Mouse (Mus musculus): ENCODE measurements at regions not wholly inside any gene's neighbourhood (a gene's known extent, or its start where the extent isn't known, plus 50 kb on each side); places are given as distances from the start of the nearest gene placed in this dataset.

GRCm38 (mm10) chr1:186383006-186383405 is 265.9 kb upstream of the Lyplal1 start:
- Histone ChIP-seq H3K36me3 (replicated peaks) (no peaks in the 10 kb centered on the region), H3K4me1 (peaks cover 3% of the 10 kb centered on the region; the same call in 1 of the 2 replicates), H3K4me3 (no peak overlapping the region), H3K9me3 (no peaks in the 10 kb centered on the region), H3K27ac (no peak overlapping the region), H3K27me3 (ENCODE audit: poor library complexity, severe bottlenecking) (no peaks in the 10 kb centered on the region)
- WGBS: 88% methylated on average over 3 of the region's 3 CpGs
- no peak for DNase-seq (ENCODE audit: extremely low spot score, low spot score)

- Histone ChIP-seq H3K4me1 (no peaks in the 10 kb centered on the region), H3K36me3 (replicated peaks) (no peaks in the 10 kb centered on the region), H3K9me3 (no peaks in the 10 kb centered on the region), H3K27ac (no peak overlapping the region), H3K4me3 (no peak overlapping the region), H3K27me3 (ENCODE audit: poor library complexity, severe bottlenecking) (no peaks in the 10 kb centered on the region)
- no peak for DNase-seq (ENCODE audit: extremely low spot score, low spot score)
- 87% methylated on average over 10 of the region's 10 CpGs for WGBS
These were observed 263.1 kb upstream of the Lyplal1 start for GRCm38 (mm10) chr1:186379938-186380847.

DNA sequence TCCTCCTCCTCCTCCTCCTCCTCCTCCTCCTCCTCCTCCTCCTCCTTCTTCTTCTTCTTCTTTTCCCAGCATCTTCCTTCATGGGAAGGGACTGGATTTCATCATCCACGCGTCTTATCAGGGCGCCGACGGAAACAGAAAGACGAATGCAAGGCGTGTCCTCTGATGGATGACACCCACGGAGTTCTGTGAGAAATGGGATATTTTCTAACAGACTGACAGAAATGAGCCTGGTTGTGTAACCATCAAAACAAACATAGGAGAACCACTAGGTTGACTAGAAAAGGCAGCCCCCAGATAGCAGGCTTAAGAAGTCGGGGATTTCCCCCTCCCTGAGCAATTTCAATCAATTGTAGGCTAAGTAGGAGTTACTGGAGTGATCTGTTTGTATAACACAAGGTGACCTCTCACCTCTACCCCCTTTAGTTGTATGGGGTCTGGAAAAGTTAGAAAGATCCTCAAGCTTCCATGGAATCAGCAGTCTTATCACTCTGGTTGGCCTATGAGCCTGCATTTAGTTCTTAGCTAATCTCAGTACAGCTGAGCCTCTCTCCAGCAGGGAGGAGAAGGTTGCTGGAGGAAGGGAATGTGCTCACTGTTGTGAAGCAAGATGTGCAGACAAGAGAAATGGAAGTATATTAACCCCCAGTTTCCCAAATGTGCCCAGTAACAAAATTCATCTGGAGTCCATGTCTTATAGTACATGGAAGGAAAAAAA is 260.0 kb upstream of the Lyplal1 start:
- Histone ChIP-seq H3K27me3 (ENCODE audit: poor library complexity, severe bottlenecking) (no peaks in the 10 kb centered on the region), H3K36me3 (replicated peaks) (no peaks in the 10 kb centered on the region), H3K4me1 (peaks cover 6% of the 10 kb centered on the region), H3K9me3 (no peaks in the 10 kb centered on the region), H3K4me3 (no peak overlapping the region), H3K27ac (no peak overlapping the region)
- 96% methylated on average over 9 of the region's 9 CpGs for WGBS
- no peak for DNase-seq (ENCODE audit: extremely low spot score, low spot score)

DNA sequence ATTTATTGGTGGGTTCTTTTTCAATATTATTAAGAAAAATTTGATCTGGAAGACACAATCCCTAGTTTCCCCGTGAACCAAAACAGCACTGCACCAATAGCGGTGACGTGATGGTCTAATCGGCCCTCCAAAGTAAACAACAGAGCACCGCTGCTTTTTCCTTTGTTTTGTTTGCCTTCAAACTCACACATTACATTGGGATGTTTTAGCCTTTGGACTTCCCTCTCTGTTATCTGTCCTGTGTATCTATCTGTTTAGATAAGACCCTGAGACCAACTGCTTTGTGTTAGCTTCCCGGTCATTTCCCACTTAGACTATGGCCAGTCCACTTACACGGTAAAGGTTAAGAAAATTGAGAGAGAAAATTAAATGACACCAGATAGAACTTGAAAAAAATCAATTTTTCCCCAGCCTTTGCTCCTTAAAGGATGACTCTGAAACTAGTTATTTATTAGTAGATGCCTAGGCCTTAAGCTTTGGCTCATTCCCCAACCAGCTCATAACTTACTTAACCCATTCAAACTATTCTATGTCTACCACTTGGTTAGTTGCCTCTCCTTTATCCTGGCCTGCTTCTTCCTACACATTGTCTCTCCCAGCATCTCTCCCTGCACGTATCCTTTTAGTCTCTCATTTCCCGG is 257.0 kb upstream of the Lyplal1 start:
- 84% methylated on average over 9 of the region's 9 CpGs for WGBS
- DNase-seq (ENCODE audit: extremely low spot score, low spot score): no peak
- Histone ChIP-seq H3K27me3 (ENCODE audit: poor library complexity, severe bottlenecking) (no peaks in the 10 kb centered on the region), H3K4me3 (no peak overlapping the region), H3K4me1 (peaks cover 6% of the 10 kb centered on the region), H3K36me3 (replicated peaks) (no peaks in the 10 kb centered on the region), H3K9me3 (no peaks in the 10 kb centered on the region), H3K27ac (no peak overlapping the region)

DNA sequence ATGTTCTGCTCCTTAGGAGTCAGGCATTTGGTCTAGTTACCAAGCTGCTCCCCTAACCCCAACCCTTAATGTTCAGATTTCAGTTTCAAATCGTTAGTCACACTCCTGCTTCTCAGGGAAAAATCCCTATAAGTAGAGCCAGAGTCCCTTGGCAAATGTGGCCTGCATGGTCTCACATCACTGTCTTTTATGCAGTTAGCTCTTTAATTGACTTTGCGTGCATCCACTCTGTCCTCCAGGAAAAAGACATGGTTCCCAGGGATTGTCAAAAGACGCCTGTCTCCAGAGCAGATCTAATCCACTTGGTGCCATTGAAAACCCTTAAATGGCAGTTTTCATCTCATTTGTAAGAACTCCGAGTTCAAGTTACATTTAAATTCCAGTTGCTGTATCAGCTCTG is 256.3 kb upstream of the Lyplal1 start:
- no peak for DNase-seq (ENCODE audit: extremely low spot score, low spot score)
- 47% methylated on average over 4 of the region's 4 CpGs for WGBS
- H3K36me3 ChIP-seq (replicated peaks): no peaks in the 10 kb centered on the region
- no peaks in the 10 kb centered on the region for H3K9me3 ChIP-seq
- no peak overlapping the region for H3K27ac ChIP-seq
- H3K4me1 ChIP-seq: peaks cover 6% of the 10 kb centered on the region
- H3K27me3 ChIP-seq (ENCODE audit: poor library complexity, severe bottlenecking): no peaks in the 10 kb centered on the region
- H3K4me3 ChIP-seq: no peak overlapping the region

- WGBS: 89% methylated on average over 2 of the region's 2 CpGs
- Histone ChIP-seq H3K4me1 (peaks cover 6% of the 10 kb centered on the region), H3K27me3 (ENCODE audit: poor library complexity, severe bottlenecking) (no peaks in the 10 kb centered on the region), H3K9me3 (no peaks in the 10 kb centered on the region), H3K4me3 (no peak overlapping the region), H3K27ac (no peak overlapping the region), H3K36me3 (replicated peaks) (no peaks in the 10 kb centered on the region)
- DNase-seq (ENCODE audit: extremely low spot score, low spot score): no peak
These were observed 255.8 kb upstream of the Lyplal1 start for GRCm38 (mm10) chr1:186372770-186373353.

DNA sequence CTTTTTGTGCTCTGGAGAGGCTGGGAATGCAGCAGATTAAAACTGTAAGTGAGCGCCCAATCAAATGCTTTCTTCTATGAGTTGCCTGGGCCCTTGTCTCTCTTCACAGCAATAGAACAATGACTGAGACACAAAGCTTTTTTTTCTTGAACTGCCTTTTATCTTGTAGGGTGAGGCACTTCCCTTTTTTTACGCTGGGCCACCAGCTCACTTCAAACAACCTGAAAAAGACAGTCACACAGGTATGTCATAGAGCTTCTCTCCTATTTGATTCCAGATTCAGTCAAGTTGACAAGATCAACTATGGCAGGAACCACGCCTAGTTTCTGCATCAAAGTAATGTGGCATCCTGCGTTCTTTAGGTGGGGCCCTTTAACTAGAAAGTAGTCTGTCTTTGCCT is 246.2 kb upstream of the Lyplal1 start:
- no peak overlapping the region for H3K4me3 ChIP-seq
- DNase-seq (ENCODE audit: extremely low spot score, low spot score): no peak
- H3K27me3 ChIP-seq (ENCODE audit: poor library complexity, severe bottlenecking): no peaks in the 10 kb centered on the region
- WGBS: 85% methylated on average over 4 of the region's 4 CpGs
- no peaks in the 10 kb centered on the region for H3K9me3 ChIP-seq
- H3K36me3 ChIP-seq (replicated peaks): no peaks in the 10 kb centered on the region
- no peak overlapping the region for H3K27ac ChIP-seq
- H3K4me1 ChIP-seq: no peaks in the 10 kb centered on the region

DNA sequence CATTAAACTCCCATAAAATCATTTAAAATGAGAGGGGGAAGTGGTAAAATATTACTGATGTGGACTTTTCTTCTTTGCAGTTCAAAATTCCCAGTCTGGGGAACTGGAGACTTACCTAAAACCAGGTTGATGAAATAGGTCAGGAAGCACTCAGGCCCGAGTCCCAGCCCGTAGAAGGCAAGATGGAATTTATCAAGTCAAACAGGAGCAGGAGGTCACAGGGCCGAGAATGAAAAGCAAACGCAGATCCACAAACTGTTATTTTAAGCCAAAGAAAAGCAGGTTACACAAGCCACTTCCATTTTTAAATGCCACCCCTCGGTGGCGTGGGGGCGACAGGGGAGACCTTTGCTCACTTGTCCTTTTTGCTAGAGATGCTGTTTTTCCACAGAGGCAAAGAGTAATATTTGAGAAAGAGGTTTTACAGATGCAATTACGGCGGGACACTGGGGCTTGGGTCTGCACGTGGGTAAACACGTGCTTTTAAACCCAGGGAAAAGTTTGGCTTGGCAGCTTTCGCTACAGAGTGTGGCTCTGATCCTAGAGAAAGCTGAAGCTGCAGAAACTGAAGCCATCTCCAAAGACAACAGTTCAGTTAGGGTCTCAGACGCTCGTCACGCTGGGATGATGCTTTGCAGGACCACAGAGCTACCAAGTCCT is 241.0 kb upstream of the Lyplal1 start:
- 0 out of 2 replicates have a peak overlapping the region, but pooled peaks have one; percentile 20 for H3K27ac ChIP-seq
- no peaks in the 10 kb centered on the region for H3K36me3 ChIP-seq (replicated peaks)
- H3K4me3 ChIP-seq: no peak overlapping the region
- no peaks in the 10 kb centered on the region for H3K27me3 ChIP-seq (ENCODE audit: poor library complexity, severe bottlenecking)
- H3K4me1 ChIP-seq: no peaks in the 10 kb centered on the region
- no peaks in the 10 kb centered on the region for H3K9me3 ChIP-seq
- no peak for DNase-seq (ENCODE audit: extremely low spot score, low spot score)
- 62% methylated on average over 15 of the region's 15 CpGs for WGBS

DNA sequence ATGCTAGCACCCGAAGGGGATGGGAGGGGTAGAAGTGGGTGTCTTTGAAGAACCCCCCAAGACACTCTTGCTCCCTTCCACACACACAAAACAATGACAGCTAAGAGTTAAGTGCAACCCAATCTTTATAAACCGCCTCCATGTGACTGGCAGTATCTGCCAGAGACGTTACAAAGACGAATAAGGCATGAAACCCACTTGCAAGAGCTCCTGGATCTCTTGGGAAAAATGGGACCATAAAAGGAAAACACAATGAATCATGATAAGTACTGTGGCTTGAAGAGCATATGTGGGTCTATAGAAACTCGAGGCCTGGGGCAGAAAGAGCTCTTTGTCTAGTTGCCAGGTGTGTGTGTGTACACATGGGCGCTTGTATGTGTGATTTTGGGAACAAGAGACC is 237.6 kb upstream of the Lyplal1 start:
- no peak overlapping the region for H3K4me3 ChIP-seq
- no peaks in the 10 kb centered on the region for H3K9me3 ChIP-seq
- DNase-seq (ENCODE audit: extremely low spot score, low spot score): no peak
- 79% methylated on average over 6 of the region's 6 CpGs for WGBS
- no peaks in the 10 kb centered on the region for H3K4me1 ChIP-seq
- no peaks in the 10 kb centered on the region for H3K27me3 ChIP-seq (ENCODE audit: poor library complexity, severe bottlenecking)
- no peak overlapping the region for H3K27ac ChIP-seq
- H3K36me3 ChIP-seq (replicated peaks): no peaks in the 10 kb centered on the region

GRCm38 (mm10) chr1:186354072-186354471 is 237.0 kb upstream of the Lyplal1 start:
- Histone ChIP-seq H3K27me3 (ENCODE audit: poor library complexity, severe bottlenecking) (no peaks in the 10 kb centered on the region), H3K9me3 (no peaks in the 10 kb centered on the region), H3K36me3 (replicated peaks) (no peaks in the 10 kb centered on the region), H3K4me1 (no peaks in the 10 kb centered on the region), H3K27ac (no peak overlapping the region), H3K4me3 (no peak overlapping the region)
- DNase-seq (ENCODE audit: extremely low spot score, low spot score): no peak

DNA sequence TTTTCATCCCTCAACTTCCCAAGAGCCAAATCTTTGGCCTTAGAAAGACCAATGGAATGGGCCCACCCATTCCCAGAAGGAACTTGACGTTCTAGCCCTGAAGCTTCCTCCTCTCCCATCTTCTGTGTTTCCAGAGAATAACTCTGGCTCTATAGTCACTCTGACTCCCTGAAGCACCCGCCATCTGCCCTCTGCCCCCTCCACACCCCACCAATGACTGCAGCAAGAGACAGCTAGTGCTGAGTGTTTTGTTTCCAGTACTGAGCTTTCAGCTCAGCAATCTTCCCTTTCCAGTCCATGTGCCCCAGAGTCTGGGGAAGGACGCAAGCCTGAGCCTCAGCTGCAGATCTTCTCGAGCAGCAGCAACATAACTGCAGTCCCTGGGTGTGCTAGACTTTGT is 233.3 kb upstream of the Lyplal1 start:
- WGBS: 91% methylated on average over 4 of the region's 4 CpGs
- Histone ChIP-seq H3K36me3 (replicated peaks) (no peaks in the 10 kb centered on the region), H3K4me3 (no peak overlapping the region), H3K27me3 (ENCODE audit: poor library complexity, severe bottlenecking) (no peaks in the 10 kb centered on the region), H3K9me3 (no peaks in the 10 kb centered on the region), H3K4me1 (no peaks in the 10 kb centered on the region), H3K27ac (no peak overlapping the region)
- no peak for DNase-seq (ENCODE audit: extremely low spot score, low spot score)

DNA sequence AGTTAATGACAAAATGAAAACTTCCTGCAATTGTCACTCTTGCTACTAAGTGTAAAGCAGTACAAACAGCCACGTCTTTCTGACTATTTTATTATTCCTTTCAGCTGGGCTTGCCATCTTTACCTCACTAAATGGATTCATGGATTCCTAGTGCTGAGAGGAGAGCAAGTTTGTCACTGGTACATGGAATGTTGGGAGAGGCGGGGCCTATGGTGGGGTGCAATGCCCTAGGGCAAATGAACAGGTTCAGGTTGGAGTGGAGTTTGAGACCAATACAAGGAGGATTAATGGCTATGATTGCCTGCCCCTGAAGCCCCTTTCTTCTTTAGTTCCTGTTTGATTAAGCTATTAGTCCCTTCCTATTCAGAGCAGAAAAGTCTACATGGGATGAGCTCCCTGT is 232.9 kb upstream of the Lyplal1 start:
- H3K9me3 ChIP-seq: no peaks in the 10 kb centered on the region
- H3K36me3 ChIP-seq (replicated peaks): no peaks in the 10 kb centered on the region
- H3K27ac ChIP-seq: no peak overlapping the region
- no peaks in the 10 kb centered on the region for H3K27me3 ChIP-seq (ENCODE audit: poor library complexity, severe bottlenecking)
- 88% methylated on average over 2 of the region's 2 CpGs for WGBS
- no peaks in the 10 kb centered on the region for H3K4me1 ChIP-seq
- H3K4me3 ChIP-seq: no peak overlapping the region
- DNase-seq (ENCODE audit: extremely low spot score, low spot score): no peak
